Mouse (Mus musculus): Measurements from ENCODE around the gene Sema6b. TPM values are rescaled to one million over a fixed set of nuclear protein-coding genes. Genes with fewer than 3 reads are reported as not detected.
"Not testable (repeated sequence)": the region's sequence is repeated elsewhere in the genome, so short reads cannot be mapped to it uniquely, and the experiment has no call there.

Gene Sema6b
- polyA plus RNA-seq, 1 experiment, result 3.3 TPM

- DNase-seq (ENCODE audit: low spot score), result no peak
Observed at GRCm38 (mm10) chr17:56119431-56119830, 20.7 kb downstream of the Sema6b start.

DNA sequence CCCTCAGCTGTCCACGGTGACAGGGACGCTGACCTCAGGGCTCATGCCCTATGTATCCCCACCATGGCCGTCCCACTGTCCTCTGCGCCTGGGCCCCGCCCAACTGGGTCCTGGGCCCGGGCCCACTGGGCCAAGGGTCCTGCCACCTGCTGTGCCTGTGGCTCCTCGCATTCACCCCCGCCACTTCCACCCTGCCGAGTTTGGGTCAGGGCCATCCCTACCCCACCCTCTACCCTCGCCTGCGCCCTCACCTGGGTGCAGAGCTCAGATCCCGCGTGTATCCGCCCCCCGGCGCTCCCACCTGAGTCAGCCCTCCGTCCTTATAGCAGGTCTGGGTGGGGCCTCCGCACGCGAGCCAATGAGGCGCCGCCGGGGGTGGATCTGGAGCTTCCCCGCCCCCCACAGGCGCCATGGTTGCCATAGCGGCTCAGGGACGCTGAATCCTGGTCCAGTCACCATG, 22.9 kb downstream of the Sema6b start, which contains the start of gene Plin5:
Plin5 (minus strand) TSS at position 346 of the 460 bp plus-strand sequence.
- no peak for DNase-seq (ENCODE audit: low spot score)

GRCm38 (mm10) chr17:56116193-56116592, 23.9 kb downstream of the Sema6b start:
- DNase-seq (ENCODE audit: low spot score), result no peak

DNA sequence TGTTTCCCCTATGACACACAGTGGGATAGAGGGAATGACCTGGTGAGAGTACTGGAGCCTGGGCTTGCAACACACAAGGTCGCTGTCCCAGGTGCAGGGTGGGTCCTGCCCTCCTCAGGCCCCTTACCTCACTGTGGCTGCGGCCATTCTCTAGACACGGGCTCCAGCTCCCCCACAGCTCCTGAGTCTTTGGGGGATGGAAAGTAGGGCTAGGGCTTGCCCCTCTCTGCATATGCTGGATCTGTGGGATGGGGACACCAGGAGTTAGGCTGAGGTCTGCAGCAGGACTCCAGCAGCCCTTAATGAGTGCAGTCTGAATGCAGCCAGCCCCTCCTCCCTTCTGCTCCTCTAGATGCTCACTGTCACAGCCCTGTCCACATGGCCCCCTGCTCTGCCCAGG, 27.4 kb downstream of the Sema6b start:
- DNase-seq (ENCODE audit: low spot score), result no peak

DNA sequence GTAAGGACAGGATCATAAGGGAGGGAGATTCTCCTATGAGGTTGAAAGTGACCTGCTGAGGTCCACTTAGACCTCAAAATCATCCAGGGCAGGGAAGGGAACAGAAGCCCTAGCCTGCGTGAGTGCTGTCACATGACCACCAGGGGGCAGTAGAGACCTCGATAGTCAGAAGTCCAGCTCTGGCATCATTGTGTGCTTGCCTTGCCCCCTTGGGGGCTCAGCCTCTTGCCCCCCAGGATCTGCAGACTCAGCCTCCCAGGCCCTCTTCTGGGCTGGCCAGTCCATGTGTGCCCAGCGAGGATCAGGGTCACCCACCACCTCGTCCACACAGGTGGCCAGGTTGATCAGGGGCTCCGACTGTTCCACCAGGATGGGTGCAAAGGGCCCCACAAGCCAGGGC, 28.3 kb downstream of the Sema6b start:
- no peak for DNase-seq (ENCODE audit: low spot score)

DNA sequence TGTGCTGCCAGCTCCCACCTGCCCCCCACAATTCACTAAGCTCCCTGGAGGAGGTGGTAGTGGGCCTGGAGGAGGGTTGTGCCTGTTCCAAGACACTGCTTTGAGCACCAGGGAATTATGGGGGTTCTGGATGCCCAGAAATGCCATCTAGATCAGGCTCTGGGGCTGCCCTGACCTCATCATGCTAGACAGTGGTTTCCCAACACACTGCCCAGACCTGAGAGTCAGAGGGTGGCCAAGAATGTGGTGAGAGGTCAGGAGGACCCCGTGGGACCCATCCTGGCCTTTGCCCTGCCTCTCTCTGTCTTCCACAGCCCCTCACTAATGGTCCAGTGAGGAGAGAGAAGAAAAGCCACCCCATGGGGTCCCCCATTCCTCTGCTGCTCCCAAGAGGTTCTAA, 29.1 kb downstream of the Sema6b start:
- DNase-seq (ENCODE audit: low spot score), result no peak

- DNase-seq (ENCODE audit: low spot score), result no peak
Observed at GRCm38 (mm10) chr17:56110571-56110970, 29.6 kb downstream of the Sema6b start.

GRCm38 (mm10) chr17:56109219-56110051, 30.7 kb downstream of the Sema6b start, which contains the start of gene Plin4:
TSS of gene Plin4 (minus strand) at chr17:56109803.
- DNase-seq (ENCODE audit: low spot score), result peak; percentile 62

GRCm38 (mm10) chr17:56108334-56109044, 31.7 kb downstream of the Sema6b start:
- no peak for DNase-seq (ENCODE audit: low spot score)

GRCm38 (mm10) chr17:56107736-56108135, 32.4 kb downstream of the Sema6b start:
- DNase-seq (ENCODE audit: low spot score), result no peak

DNA sequence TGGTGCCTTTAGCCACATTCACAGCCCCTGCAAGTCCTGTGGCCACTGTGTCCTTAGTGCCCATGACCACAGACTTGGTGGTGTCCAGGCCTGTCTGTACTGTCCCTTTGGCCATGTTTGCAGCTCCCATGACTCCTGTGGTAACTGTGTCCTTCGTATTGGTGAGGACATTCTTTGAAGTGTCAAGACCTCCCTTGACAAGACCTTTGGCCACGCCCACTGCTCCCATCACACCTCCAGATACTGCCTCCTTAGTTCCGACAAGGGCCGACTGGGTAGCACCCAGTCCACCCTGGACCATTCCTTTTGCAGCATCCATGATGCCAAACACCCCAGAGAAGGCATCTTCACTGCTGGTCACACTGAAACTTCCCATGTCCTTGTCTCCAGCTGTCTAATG, 33.2 kb downstream of the Sema6b start:
- DNase-seq (ENCODE audit: low spot score), result no peak

DNA sequence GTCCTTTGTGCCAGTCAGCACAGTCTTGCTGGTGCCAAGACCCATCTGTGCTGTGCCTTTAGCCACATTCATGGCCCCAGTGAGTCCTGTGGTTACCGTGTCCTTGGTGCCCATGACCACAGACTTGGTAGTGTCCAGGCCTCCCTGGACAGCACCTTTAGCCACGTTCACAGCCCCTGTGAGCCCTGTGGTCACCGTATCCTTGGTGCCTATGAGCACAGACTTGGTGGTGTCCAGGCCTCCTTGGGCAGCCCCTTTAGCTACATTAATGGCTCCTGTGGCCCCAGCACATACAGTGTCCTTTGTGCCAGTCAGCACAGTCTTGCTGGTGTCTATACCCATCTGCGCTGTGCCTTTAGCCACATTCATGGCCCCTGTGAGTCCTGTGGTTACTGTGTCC, 33.7 kb downstream of the Sema6b start:
- DNase-seq (ENCODE audit: low spot score), result not testable (repeated sequence)

GRCm38 (mm10) chr17:56104821-56105220, 35.3 kb downstream of the Sema6b start:
- not testable (repeated sequence) for DNase-seq (ENCODE audit: low spot score)

DNA sequence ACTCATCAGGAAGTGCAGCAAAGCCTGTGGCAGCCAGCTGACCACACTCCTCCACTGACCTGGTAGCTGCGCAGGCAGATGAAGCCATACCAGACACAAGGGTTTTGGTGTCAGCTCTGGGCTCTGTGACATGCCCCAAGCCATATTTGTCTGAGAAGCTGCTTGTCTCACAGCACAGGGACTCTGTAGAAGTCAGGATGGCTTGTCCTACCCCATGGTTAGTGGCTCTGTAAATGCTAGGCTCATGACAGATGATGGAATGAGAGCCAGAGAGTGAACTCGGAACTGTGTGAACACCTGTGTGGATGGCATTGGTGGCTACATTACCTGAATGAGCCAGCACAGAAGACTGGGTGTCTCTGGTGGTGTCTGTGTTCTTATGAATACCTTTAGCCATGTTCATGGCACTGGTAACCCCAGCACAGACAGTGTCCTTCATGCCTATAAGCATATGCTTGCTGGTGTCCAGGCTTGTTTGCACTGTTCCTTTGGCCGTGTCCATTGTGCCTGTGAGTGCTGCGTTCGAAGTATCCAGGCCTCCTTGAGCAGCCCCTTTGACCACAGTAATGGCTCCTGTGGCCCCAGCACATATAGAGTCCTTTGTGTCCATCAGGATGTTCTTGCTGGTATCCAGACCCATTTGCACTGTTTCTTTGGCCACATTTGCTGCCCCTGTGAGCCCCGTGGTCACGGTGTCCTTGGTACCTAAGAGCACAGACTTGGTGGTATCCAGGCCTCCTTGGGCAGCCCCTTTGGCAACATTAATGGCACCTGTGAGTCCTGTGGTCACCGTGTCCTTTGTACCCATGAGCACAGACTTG, 36.5 kb downstream of the Sema6b start:
- no peak for DNase-seq (ENCODE audit: low spot score)

- DNase-seq (ENCODE audit: low spot score), result no peak
Observed at GRCm38 (mm10) chr17:56102927-56103326, 37.2 kb downstream of the Sema6b start.

DNA sequence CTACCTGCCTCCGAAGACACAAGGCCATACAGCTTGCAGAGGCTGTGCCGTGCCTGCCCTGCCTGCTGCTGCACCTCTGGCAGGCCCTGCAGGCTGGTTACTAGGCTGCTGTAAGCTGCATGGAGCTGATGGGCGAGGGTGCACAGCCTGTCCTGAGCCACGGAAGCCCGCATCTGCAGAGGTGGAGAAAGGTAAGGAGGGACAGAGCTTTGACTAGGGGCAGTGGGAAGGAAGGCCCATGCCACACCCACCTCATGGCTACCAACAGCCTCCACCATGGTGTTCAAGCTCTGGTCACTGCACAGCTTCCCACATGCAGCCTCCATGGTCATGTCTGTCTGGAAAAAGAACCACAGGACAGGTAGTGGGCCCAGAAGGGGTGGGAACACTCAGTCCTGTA, 38.0 kb downstream of the Sema6b start:
- DNase-seq (ENCODE audit: low spot score), result no peak

DNA sequence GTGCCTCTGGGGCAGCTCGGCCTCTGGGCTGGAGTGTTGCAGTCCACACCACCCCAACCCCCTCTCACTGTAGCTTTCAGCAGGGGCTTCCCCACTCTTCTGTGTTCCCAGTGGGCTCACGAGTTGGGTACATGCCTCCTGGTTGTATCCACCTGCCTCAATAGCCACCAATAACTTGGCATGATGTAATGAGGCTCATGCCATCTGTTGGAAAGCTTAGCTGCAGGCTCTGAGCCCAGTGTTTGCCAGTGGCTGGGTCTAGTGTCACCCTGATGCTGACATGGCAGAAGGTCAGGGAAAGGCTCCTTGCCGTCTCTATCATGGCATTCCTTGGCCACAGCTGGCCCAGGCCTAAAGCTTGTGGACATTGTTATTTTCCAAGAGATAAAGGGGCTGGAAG, 39.3 kb downstream of the Sema6b start:
- DNase-seq (ENCODE audit: low spot score), result no peak

DNA sequence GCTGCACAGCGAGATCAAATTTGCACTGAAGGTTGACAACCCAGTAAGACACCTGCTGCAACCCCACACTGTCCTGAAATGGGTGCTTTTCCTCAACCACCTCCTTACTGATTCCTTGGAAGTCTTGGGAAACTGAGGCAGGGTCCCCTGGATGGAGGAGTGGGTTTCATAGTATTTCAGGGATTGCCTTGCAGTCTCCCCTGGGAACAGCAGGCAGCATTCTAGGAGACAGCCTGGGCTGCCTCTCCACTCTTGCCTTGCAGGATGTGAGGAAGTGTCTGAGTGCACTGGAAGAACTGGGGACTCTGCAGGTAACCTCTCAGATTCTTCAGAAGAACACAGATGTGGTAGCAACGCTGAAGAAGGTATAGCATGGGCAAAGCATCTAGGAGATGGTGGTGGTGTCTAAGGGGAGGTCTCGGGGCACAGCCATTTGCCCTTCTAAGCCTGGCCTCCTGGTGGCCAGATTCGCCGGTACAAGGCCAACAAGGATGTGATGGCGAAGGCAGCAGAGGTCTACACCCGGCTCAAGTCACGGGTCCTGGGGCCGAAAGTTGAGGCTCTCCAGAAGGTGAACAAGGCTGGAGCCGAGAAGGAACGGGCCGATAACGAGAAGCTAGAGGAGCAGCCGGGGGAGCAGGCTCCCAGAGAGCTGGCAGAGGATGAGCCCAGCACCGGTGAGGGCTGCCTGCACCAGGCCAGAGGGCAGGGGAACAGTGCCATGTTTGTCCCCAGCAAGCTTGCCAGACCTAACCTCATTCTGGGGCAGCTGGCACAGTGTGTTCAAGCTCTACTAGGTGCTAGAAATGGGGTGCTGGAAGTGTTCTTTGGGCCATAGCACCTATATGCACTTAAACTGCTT, 41.2 kb downstream of the Sema6b start:
- DNase-seq (ENCODE audit: low spot score), result no peak

DNA sequence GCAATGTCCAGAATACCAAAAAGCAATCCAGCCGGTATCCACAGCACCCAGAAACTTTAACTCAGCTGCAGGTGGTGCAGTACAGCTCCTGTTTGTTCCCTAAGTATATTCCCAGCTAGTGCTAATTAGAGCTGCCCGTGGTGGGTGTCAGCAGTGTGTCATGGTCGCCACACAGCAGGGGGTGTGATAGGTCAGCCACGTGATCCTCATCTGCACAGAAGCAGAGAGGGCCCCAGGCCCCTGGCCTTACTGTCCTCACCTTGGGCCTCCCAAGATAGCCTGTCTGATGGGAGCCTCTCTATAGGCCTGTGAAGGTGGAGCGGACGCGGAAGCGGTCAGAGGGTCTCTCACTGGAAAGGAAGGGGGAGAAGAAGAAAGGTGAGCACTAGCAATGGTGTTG, 42.0 kb downstream of the Sema6b start:
- no peak for DNase-seq (ENCODE audit: low spot score)

- no peak for DNase-seq (ENCODE audit: low spot score)
Observed at GRCm38 (mm10) chr17:56096883-56097282, 43.3 kb downstream of the Sema6b start.

DNA sequence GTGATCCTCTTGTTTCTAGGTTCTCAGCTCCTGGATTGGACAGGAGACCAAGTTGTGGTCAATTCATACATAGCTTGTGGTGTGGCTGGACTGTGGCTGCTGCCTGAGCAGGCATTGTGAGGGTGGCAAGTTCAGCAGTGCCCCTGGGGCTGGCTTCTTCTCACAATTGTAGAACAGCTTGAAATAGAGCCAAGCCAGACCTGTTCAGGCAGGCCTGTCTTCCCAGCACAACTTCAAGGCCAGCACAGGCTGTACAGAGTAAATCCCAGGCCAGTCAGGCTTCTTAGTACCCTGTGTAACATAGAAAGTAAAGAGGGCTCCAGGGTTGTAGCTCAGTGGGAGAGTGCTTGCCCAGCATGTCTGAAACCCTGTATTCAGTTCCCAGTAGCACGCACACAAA, 47.3 kb downstream of the Sema6b start:
- DNase-seq (ENCODE audit: low spot score), result no peak

All from urinary bladder, adult 2 months (tissue).